Mouse (Mus musculus) erythroblast, embryonic 14.5 days (primary cell): ENCODE data around the gene Tceanc2.

Experiments used
- GATA1 ChIP-seq: IDR thresholded peaks from 2 replicates; pipeline ENCODE4 v1.6.1; 2012; ENCODE audit warnings: low read length, inconsistent platforms, mixed read lengths
- TAL1 ChIP-seq: IDR thresholded peaks from 3 replicates; pipeline ENCODE4 v1.6.1; 2012; ENCODE audit warnings: low read length, inconsistent platforms, mixed read lengths

DNA sequence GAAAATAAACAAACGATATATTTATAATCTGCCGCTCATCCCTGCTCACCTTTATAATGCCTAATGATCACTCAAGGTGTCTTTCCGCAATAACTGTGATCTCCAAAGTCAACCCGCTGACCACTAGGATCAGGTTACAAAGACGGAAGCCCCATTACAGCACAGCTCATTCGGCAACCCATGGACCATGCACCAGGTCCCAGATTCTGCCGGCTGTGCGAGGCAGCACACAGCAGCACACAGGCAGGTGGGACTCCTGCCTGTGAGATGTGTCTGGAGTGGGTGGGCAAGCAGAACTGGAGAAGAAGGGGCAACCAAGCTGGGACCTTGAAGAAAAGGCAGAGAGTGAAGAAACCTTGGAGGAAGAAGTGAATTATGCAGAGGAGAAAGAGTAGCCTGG is 64.6 kb downstream of the Tceanc2 start:
- TF ChIP-seq GATA1: no peak
- no peak for TF ChIP-seq TAL1
